Mouse (Mus musculus) heart, embryonic 15.5 days (tissue): ENCODE results near the gene Ttc16. TPM values are rescaled to one million over a fixed set of nuclear protein-coding genes. Genes with fewer than 3 reads are reported as not detected.
A peak's percentile ranks its signal among the peaks of the same experiment; 100 is the strongest.

Experiments used
- ATAC-seq: fragments of 200-750 bp; cut with Nextera tagmentation; replicated peaks from 2 replicates; pipeline ENCODE4 v1.8.0; 2017; ENCODE audit warnings: low read depth, moderate TSS enrichment; ENCODE audit not compliant: insufficient number of reproducible peaks, insufficient read depth, low FRiP score
- H3K27ac ChIP-seq: fragments of 300-500 bp; sonication (generic); 2 replicates; pipeline ENCODE4 v1.5.1; 2015; ENCODE audit warnings: mild to moderate bottlenecking, inconsistent platforms
- H3K27me3 ChIP-seq: fragments of 300-500 bp; sonication (generic); 2 replicates; pipeline ENCODE4 v1.6.1; 2015; ENCODE audit warnings: inconsistent platforms
- H3K36me3 ChIP-seq: fragments of 300-500 bp; sonication (generic); 2 replicates; pipeline ENCODE4 v1.6.1; 2015; ENCODE audit warnings: mild to moderate bottlenecking, inconsistent platforms
- H3K4me1 ChIP-seq: fragments of 300-500 bp; sonication (generic); replicated peaks from 2 replicates; pipeline ENCODE4 v1.6.1; 2015; ENCODE audit warnings: inconsistent platforms
- H3K4me2 ChIP-seq: fragments of 300-500 bp; sonication (generic); 2 replicates; pipeline ENCODE4 v1.6.1; 2015; ENCODE audit warnings: inconsistent platforms, mild to moderate bottlenecking, moderate library complexity
- H3K4me3 ChIP-seq: fragments of 300-500 bp; sonication (generic); 2 replicates; pipeline ENCODE4 v1.5.1; 2015; ENCODE audit warnings: mild to moderate bottlenecking, inconsistent platforms
- H3K9ac ChIP-seq: fragments of 300-500 bp; sonication (generic); 2 replicates; pipeline ENCODE4 v1.6.1; 2015; ENCODE audit warnings: mild to moderate bottlenecking, inconsistent platforms
- H3K9me3 ChIP-seq: fragments of 300-500 bp; sonication (generic); replicated peaks from 2 replicates; pipeline ENCODE4 v1.6.1; 2016; ENCODE audit warnings: inconsistent platforms
- WGBS: fragments of 180-500 bp; shearing (Covaris S2); methylation state at CpG from one replicate; pipeline ENCODE4 v1.1.7; 2015; ENCODE audit warnings: mixed read lengths; 5-methylcytosine and 5-hydroxymethylcytosine counted together
- polyA plus RNA-seq: library from polyadenylated mRNA; unstranded; fragments of >200 nt; fragmentation: Nextera tagmentation; extraction: Ambion mirVana; gene quantifications from 2 replicates; pipeline ENCODE4 v1.2.1, GENCODE M21; 2015

Gene Ttc16
- 0.15 and 0.32 TPM in 2 replicates for polyA plus RNA-seq

DNA sequence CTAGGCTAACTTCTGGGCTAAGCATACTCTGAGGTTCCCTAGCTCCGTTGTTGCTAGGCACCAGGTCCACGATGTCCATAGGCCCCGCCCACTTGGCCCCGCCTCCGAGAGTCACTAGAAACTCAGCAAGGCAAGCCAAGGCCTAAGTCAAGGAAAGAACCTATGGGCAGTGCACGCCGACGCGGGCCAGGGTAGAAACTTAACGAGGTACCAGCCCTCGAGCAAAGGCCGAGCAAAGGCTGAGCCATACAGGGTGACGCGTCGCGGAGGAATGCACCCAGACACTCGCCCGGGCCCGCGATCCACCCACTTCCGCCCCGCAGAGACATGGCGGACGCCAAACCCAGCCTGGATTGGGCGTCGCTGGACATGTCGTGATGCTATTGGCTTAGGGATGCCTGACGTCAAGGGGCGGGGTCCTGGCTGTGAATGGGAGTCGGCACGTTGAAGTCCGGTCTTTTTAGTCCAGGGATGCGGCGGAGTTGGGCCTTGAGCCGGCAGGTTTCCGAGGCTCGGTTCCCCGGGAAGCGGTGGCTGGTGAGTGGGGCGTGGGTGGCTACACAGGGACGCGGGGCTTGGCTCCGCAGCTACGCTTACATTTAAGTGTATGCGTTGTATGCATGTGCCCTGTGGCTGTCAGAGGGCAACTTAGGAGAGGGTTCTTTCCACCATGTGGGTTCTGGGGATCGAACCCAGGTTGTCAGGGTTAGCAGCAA, at the start of gene Ttc16, which contains the start of gene Ptrh1:
Ttc16 (minus strand) TSS at position 275 of the 716 bp plus-strand sequence.
Ptrh1 (plus strand) TSS at position 428 of the 716 bp plus-strand sequence.
- H3K36me3 ChIP-seq: no peaks in the 10 kb centered on the region
- H3K9ac ChIP-seq: peak within 1 kb of the TSS; percentile 60
- H3K4me3 ChIP-seq: peak within 1 kb of the TSS; percentile 64
- peak within 1 kb of the TSS; percentile 94 for H3K4me2 ChIP-seq
- H3K4me1 ChIP-seq: peaks cover 20% of the 10 kb centered on the region
- H3K27ac ChIP-seq: peak within 1 kb of the TSS; percentile 66
- H3K9me3 ChIP-seq: no peaks in the 10 kb centered on the region
- ATAC-seq: peak; percentile 96
- WGBS: under 1% methylated on average over 46 of the region's 46 CpGs
- H3K27me3 ChIP-seq: peaks cover 5% of the 10 kb centered on the region; the same call in 1 of the 2 replicates

DNA sequence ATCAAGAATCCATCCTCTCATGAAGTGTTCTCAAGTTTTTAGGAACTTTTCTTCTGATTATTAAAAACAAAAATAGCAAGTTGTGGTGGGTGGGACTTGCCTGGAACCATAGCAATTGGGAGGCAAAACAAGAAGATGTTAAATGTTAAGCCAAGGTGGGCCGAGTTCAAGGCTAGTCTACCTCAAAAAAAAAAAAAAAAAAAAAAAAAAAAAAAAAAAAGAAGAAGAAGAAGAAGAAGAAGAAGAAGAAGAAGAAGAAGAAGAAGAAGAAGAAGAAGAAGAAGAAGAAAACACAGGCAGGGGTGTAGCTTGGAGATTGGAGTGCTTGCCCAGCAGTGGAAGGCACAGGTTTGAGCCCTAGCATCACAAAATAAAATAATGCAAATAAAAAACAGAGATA, 49.3 kb upstream of the Ttc16 start:
- H3K27me3 ChIP-seq: no peaks in the 10 kb centered on the region
- H3K4me2 ChIP-seq: no peak overlapping the region
- no peak overlapping the region for H3K4me3 ChIP-seq
- ATAC-seq: no peak
- H3K36me3 ChIP-seq: no peaks in the 10 kb centered on the region; the same call in 1 of the 2 replicates
- H3K4me1 ChIP-seq: peaks cover 20% of the 10 kb centered on the region
- WGBS: 100% methylated on average over 1 of the region's 1 CpGs
- no peak overlapping the region for H3K27ac ChIP-seq
- no peak overlapping the region for H3K9ac ChIP-seq
- H3K9me3 ChIP-seq: no peaks in the 10 kb centered on the region

DNA sequence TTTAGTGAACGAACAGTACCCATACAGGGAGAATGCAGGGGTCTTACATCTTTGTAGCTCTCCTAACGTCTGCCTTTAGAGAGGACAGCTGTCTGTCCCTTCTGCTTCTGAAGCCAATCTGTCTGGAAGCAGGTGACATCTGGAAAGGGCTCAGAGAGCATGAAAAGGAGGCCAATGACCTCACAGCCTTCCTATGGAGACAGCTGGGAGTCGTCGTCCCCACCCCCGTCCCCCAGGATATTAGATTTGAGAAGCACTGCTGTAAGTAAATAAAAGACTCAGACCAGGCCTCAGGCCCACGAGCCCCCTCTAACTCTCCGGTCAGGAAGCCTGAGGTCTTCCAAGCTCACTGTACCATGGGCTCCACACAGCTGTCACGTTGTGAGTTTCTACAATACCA, 48.7 kb upstream of the Ttc16 start:
- H3K9me3 ChIP-seq: no peaks in the 10 kb centered on the region
- WGBS: 60% methylated on average over 8 of the region's 8 CpGs
- no peak for ATAC-seq
- H3K9ac ChIP-seq: no peak overlapping the region
- H3K27me3 ChIP-seq: no peaks in the 10 kb centered on the region
- peaks cover 14% of the 10 kb centered on the region for H3K4me1 ChIP-seq
- H3K36me3 ChIP-seq: no peaks in the 10 kb centered on the region; the same call in 1 of the 2 replicates
- H3K4me2 ChIP-seq: no peak overlapping the region
- no peak overlapping the region for H3K27ac ChIP-seq
- no peak overlapping the region for H3K4me3 ChIP-seq

DNA sequence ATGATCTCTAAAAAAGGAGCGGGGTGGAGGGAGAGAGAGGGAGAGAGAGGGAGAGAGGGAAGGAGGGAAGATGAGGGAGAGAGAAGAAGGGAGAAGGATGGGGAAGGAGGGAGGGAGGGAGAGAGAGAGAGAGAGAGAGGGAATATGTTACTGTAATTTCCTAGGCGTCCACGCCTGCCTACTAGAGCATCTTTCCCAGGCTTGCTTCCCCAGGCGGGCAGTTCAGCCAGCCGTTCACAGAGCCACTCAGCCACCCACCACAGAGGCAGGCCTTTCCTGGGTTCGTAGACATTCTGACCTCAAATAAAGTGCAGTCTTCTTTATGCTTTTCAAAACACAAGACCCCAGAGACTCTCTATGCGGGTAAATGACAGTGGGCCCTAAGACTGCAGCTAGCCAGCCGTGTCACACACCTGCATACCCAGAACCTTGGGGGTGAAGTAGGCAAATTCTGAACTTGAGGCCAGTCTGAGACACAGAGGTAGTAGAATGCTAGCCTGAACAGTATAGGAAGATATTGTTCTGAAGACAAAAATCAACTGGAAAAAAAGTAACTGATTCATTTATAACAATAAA, 48.2 kb upstream of the Ttc16 start:
- no peaks in the 10 kb centered on the region; the same call in 1 of the 2 replicates for H3K36me3 ChIP-seq
- H3K4me1 ChIP-seq: peaks cover 9% of the 10 kb centered on the region
- no peak overlapping the region for H3K4me2 ChIP-seq
- H3K9ac ChIP-seq: no peak overlapping the region
- ATAC-seq: no peak
- no peak overlapping the region for H3K4me3 ChIP-seq
- H3K27ac ChIP-seq: no peak overlapping the region
- H3K27me3 ChIP-seq: no peaks in the 10 kb centered on the region
- H3K9me3 ChIP-seq: no peaks in the 10 kb centered on the region
- WGBS: 67% methylated on average over 8 of the region's 8 CpGs

DNA sequence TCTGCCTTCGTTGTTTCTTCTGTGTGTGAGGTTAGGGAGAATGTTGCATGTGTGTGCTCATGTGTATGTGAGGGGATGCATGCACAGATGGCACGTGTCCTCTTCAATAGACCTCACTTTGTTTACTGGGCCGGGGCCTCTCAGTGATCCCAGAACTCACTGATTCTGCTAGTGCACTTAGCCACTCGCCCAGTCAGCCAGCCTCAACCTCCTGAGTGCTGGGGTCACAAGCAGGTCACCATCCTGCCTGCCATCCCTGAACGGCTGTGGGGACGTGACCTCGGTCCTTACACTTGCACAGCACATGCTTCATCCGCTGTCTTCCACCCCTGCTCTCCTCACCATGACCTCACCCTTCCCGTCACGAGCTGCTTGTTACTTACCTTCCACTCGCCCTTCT, 47.7 kb upstream of the Ttc16 start:
- Histone ChIP-seq H3K4me3 (no peak overlapping the region), H3K27me3 (no peaks in the 10 kb centered on the region), H3K4me2 (no peak overlapping the region), H3K9ac (no peak overlapping the region), H3K4me1 (peaks cover 7% of the 10 kb centered on the region; the same call in 1 of the 2 replicates), H3K27ac (no peak overlapping the region), H3K9me3 (no peaks in the 10 kb centered on the region), H3K36me3 (peaks cover 2% of the 10 kb centered on the region; the same call in 1 of the 2 replicates)
- WGBS: 43% methylated on average over 11 of the region's 11 CpGs
- no peak for ATAC-seq

DNA sequence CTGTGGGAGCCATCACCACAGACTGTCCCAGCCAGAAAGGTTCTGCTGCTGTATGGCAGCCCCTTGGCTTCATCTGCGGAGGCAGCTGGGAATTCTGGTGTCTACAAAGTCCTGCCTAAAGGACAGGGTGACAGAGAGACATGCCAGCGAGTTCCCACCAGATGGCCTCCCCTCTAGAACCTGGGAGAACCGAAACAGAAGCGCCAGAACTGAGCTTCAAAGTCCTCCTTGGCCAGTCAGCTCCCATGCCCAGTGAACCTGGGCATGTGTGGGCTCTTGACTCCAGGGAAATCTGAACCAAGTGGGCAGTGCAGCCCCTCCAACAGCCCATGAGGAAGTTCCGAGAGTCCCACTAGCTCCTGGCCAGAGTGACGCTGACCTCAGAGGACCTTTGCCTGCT, 47.2 kb upstream of the Ttc16 start:
- Histone ChIP-seq H3K9ac (no peak overlapping the region), H3K27me3 (no peaks in the 10 kb centered on the region), H3K27ac (no peak overlapping the region), H3K4me1 (peaks cover 7% of the 10 kb centered on the region; the same call in 1 of the 2 replicates), H3K36me3 (peaks cover 7% of the 10 kb centered on the region; the same call in 1 of the 2 replicates), H3K9me3 (no peaks in the 10 kb centered on the region), H3K4me3 (no peak overlapping the region), H3K4me2 (no peak overlapping the region)
- ATAC-seq: no peak
- 74% methylated on average over 6 of the region's 6 CpGs for WGBS

DNA sequence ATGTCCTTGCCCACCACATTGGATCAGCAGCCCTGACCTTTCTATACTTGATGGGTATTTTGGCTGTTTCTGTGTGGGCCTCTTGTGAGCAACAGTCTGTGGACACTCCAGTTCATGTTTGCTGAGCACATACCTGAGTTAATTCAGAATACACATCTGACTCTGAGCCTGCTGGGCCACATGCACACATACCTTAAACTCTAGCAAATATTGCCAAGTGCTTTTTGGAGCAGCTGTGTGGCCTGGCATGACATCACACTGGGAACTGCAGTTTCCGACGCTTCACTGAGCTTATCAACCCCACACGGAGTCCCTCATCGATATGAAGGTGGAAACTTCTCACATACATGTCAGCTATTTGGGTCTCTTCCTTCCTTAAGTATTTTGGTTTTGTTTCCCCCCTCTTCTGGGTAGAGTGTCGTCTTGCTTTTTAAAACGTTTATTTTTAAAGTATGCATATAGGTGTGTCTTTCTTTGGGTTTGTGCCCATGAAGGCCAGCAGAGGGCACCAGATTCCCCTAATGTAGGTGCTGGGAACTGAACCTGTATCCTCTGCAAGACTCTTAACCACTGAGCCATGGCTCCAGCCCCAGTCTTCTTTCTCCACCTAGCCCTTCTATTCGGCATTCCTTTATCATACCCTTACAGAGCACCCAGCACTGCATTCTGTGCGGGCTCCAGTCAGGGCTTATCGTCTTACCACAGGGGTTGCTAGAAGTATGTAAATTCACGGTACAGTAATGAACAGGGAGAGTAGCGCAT, 45.8 kb upstream of the Ttc16 start:
- Histone ChIP-seq H3K4me1 (peaks cover 7% of the 10 kb centered on the region; the same call in 1 of the 2 replicates), H3K9ac (no peak overlapping the region), H3K27ac (no peak overlapping the region), H3K36me3 (peaks cover 9% of the 10 kb centered on the region; the same call in 1 of the 2 replicates), H3K9me3 (no peaks in the 10 kb centered on the region), H3K27me3 (no peaks in the 10 kb centered on the region), H3K4me3 (no peak overlapping the region), H3K4me2 (no peak overlapping the region)
- no peak for ATAC-seq
- WGBS: 59% methylated on average over 11 of the region's 11 CpGs

DNA sequence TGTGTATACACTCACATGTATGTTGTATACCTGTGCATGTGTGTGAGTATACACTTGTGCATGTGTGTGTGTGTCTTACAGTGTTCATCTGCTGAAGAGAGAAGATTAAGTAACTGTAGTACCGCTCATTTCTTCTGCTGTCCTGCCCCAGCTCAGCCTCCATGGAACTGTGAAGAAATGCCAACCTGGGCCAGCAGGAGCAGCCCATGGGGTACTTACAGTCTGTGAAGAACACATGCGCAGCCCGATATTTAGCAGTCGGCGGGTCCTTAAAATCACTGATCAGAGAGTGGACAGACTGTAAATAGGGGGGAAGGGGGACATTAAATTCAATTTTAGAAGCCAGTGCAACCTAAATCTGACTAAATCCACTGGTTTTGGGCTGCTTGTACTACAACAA, 42.8 kb upstream of the Ttc16 start:
- H3K9ac ChIP-seq: no peak overlapping the region
- no peak for ATAC-seq
- H3K4me3 ChIP-seq: no peak overlapping the region
- H3K27ac ChIP-seq: no peak overlapping the region
- H3K4me1 ChIP-seq: peaks cover 4% of the 10 kb centered on the region; the same call in 1 of the 2 replicates
- H3K36me3 ChIP-seq: peaks cover 22% of the 10 kb centered on the region; the same call in 1 of the 2 replicates
- no peaks in the 10 kb centered on the region for H3K9me3 ChIP-seq
- no peaks in the 10 kb centered on the region for H3K27me3 ChIP-seq
- H3K4me2 ChIP-seq: no peak overlapping the region
- WGBS: 95% methylated on average over 5 of the region's 5 CpGs

DNA sequence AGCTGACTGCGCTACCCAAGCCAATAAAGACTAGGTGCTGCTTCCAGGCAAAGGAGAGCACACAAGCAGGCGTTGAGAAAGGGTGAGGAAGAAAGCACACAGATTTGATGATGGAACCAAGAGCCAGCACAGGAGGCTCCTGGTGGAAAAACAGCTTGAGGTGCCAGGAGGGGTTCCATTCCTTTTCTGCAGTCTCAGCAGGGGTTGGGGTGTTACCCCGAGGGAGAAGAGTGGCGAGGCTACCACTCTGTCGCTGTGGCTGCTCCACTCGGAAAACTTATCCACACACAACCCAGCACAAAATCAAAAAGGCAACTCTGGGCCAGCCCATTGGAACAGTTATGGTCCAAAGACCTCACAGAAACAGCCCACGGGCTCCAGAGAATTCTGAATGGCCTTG, 42.2 kb upstream of the Ttc16 start:
- H3K4me2 ChIP-seq: no peak overlapping the region
- H3K4me1 ChIP-seq: no peaks in the 10 kb centered on the region
- H3K36me3 ChIP-seq: peaks cover 25% of the 10 kb centered on the region; the same call in 1 of the 2 replicates
- H3K9me3 ChIP-seq: no peaks in the 10 kb centered on the region
- ATAC-seq: no peak
- H3K27ac ChIP-seq: no peak overlapping the region
- 69% methylated on average over 7 of the region's 7 CpGs for WGBS
- H3K9ac ChIP-seq: no peak overlapping the region
- no peaks in the 10 kb centered on the region for H3K27me3 ChIP-seq
- no peak overlapping the region for H3K4me3 ChIP-seq

DNA sequence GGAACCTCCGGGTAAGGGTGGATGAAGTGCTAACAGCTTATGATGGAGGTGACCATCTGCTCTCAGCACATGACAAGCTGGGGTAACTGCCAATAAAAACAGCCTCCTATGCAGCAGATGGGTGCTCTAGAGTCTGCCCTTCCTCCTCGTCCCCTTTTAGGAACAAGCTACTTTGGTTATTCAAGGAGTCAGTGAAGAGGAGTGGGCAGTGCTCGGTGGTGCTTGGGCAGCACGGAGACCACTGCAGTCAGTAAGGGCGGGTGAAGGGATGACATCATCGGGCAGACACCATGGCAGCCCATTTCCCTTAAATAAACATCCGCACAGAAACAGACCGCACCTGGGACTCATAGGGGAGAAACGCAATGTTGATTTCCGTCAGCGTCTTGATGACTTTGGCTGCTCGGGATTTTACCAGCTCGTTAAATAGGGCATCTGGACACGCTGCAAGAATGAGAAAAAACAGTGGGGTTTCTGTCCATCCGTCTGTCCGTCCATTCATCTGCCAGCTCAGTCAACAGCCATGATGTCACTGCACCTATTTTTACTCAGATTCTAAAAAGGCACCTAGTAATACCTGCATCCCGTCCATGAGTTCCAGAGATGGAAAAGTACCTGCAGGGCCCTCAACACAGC, 41.6 kb upstream of the Ttc16 start:
- H3K4me1 ChIP-seq: no peaks in the 10 kb centered on the region
- H3K36me3 ChIP-seq: peaks cover 25% of the 10 kb centered on the region; the same call in 1 of the 2 replicates
- no peak overlapping the region for H3K4me2 ChIP-seq
- WGBS: 57% methylated on average over 17 of the region's 17 CpGs
- no peak for ATAC-seq
- no peak overlapping the region for H3K4me3 ChIP-seq
- no peaks in the 10 kb centered on the region for H3K9me3 ChIP-seq
- no peaks in the 10 kb centered on the region for H3K27me3 ChIP-seq
- no peak overlapping the region for H3K9ac ChIP-seq
- no peak overlapping the region for H3K27ac ChIP-seq

DNA sequence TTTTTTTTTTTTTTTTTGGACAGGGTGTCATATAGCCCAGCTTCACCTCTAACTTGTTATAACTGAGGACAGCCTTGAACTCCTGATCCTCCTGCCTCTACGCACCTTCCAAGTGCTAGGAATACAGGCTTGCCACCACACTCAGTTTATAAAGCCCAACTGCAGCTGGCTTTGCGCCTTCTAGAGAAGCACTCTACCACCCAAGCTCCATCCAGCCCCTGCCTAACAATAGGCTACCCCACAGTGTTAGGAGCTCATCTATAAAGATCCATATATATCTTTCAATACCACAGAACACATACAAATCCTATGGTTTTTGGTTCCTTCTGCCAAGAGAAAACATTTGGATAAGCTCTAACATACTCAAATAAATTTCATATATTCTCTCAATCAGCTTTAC, 41.1 kb upstream of the Ttc16 start:
- peaks cover 25% of the 10 kb centered on the region; the same call in 1 of the 2 replicates for H3K36me3 ChIP-seq
- WGBS: 92% methylated on average over 2 of the region's 2 CpGs
- no peak overlapping the region for H3K9ac ChIP-seq
- H3K27me3 ChIP-seq: no peaks in the 10 kb centered on the region
- no peaks in the 10 kb centered on the region for H3K9me3 ChIP-seq
- no peak overlapping the region for H3K4me2 ChIP-seq
- no peaks in the 10 kb centered on the region for H3K4me1 ChIP-seq
- H3K4me3 ChIP-seq: no peak overlapping the region
- no peak for ATAC-seq
- H3K27ac ChIP-seq: no peak overlapping the region
